Comparison of ENCODE assay signal across 31 mouse cellular contexts in the genomic region with DNA sequence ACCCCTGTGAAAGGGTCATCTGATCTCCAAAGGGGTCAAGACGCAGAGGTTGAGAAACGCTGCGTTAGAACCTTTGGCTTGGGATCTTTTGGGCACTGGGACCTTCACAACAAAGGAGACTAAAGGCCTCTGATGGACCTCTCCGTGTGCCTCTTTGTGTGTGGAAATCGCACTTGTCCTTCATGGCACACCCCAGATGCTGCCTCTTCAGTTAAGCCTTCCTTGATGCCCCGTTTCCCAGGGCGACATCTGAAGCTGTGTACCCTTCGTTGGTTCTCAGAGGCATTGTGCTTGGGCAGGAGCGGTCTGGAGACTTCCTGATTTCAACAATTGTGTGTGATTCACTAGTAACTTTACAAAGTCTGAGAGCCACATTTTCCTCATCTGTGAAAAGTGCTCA. TPM values are rescaled to one million over a fixed set of nuclear protein-coding genes. Genes with fewer than 3 reads are reported as not detected.
"Had no signal": no experiment of that assay in that cellular context is flagged by ENCODE, and none has a peak within 500 bp of the region (broad histone marks: within the 10 kb centered on the region; RNA-seq: fewer than 3 reads in every experiment).

No protein-coding gene starts in this region.

- H3K27me3 ChIP-seq: heart, embryonic 13.5 days; heart, embryonic 15.5 days; hindbrain, embryonic 12.5 days; kidney, embryonic 15.5 days; limb, embryonic 13.5 days; limb, embryonic 15.5 days; liver, embryonic 12.5 days had no signal

- DNase-seq: gastrocnemius, postnatal 10 days; gastrocnemius, postnatal 25 days; heart, adult 2 months; heart, postnatal 14 days; heart, postnatal 4 days; kidney, adult 11 months; kidney, adult 2 months; kidney, adult 9 months; kidney, postnatal 14 days; layer of hippocampus, adult 9-11 months; layer of hippocampus, postnatal 36 days; left cerebral cortex, postnatal 4 days had no signal

- H3K4me1 ChIP-seq: heart, embryonic 13.5 days; heart, embryonic 15.5 days; hindbrain, embryonic 12.5 days; kidney, embryonic 15.5 days; limb, embryonic 13.5 days; limb, embryonic 15.5 days; liver, embryonic 12.5 days had no signal

- H3K9ac ChIP-seq: heart, embryonic 13.5 days; heart, embryonic 15.5 days; hindbrain, embryonic 12.5 days; hindbrain, embryonic 14.5 days; kidney, embryonic 15.5 days; limb, embryonic 13.5 days; limb, embryonic 15.5 days; liver, embryonic 12.5 days had no signal

- H3K9me3 ChIP-seq: heart, embryonic 13.5 days; heart, embryonic 15.5 days; hindbrain, embryonic 10.5 days; hindbrain, embryonic 12.5 days; kidney, embryonic 15.5 days; limb, embryonic 13.5 days; limb, embryonic 15.5 days; liver, embryonic 12.5 days had no signal

- ATAC-seq: hindbrain, embryonic 16.5 days; inflammation-experienced regulatory T-cells, adult 6 months; liver, embryonic 12.5 days had no signal

- H3K4me2 ChIP-seq: heart, embryonic 11.5 days; heart, embryonic 13.5 days; heart, embryonic 15.5 days; hindbrain, embryonic 12.5 days; hindbrain, embryonic 14.5 days; kidney, embryonic 15.5 days; limb, embryonic 13.5 days; limb, embryonic 15.5 days; liver, embryonic 12.5 days had no signal

- H3K36me3 ChIP-seq: heart, embryonic 13.5 days; heart, embryonic 15.5 days; hindbrain, embryonic 10.5 days; hindbrain, embryonic 12.5 days; kidney, embryonic 15.5 days; limb, embryonic 13.5 days; limb, embryonic 15.5 days; liver, embryonic 12.5 days had no signal

- H3K27ac ChIP-seq: heart, adult 2 months; heart, embryonic 13.5 days; heart, embryonic 15.5 days; hindbrain, embryonic 10.5 days; hindbrain, embryonic 12.5 days; hindbrain, embryonic 14.5 days; kidney, embryonic 15.5 days; kidney, postnatal 0 days; limb, embryonic 13.5 days; limb, embryonic 15.5 days; liver, embryonic 12.5 days had no signal

- H3K4me3 ChIP-seq: heart, adult 2 months; heart, embryonic 13.5 days; heart, embryonic 15.5 days; hindbrain, embryonic 10.5 days; hindbrain, embryonic 12.5 days; kidney, embryonic 15.5 days; limb, embryonic 13.5 days; limb, embryonic 15.5 days; liver, embryonic 12.5 days had no signal

RNA-seq across cellular contexts. Expression of gene AA467197, which starts 20.0 kb away (rescaled TPM):
- total RNA-seq: gastrocnemius, adult 18-20 months; gastrocnemius, postnatal 25 days; gastrocnemius, postnatal 4 days; layer of hippocampus, postnatal 14 days; left cerebral cortex, adult 18-20 months; left cerebral cortex, postnatal 25 days; left cerebral cortex, postnatal 4 days; liver, adult 2 months had no signal
- polyA plus RNA-seq: heart, adult 2 months; liver, adult 2 months had no signal
